Mouse (Mus musculus) small intestine, adult 2 months (tissue): Measurements from ENCODE around the gene Cabp4.

Source experiments
- CTCF ChIP-seq: fragments of 200-500 bp; IDR thresholded peaks from 2 replicates; pipeline ENCODE4 v1.5.1; 2012; ENCODE audit warnings: low read depth, mild to moderate bottlenecking, control low read depth, inconsistent platforms, low read length, moderate library complexity, mixed read lengths; ENCODE audit not compliant: insufficient replicate concordance, insufficient read length; ENCODE audit errors: extremely low read depth
- POLR2A ChIP-seq: fragments of 200-500 bp; IDR thresholded peaks from 2 replicates; pipeline ENCODE4 v1.6.1; 2012; ENCODE audit warnings: low read depth, mild to moderate bottlenecking, control low read depth, inconsistent platforms, low read length, moderate library complexity

- TF ChIP-seq POLR2A (peak; percentile 71), CTCF (no peak)
These were observed 43.8 kb downstream of the Cabp4 start, which contains the start of gene Pitpnm1 for GRCm38 (mm10) chr19:4099837-4100717.
